Mouse (Mus musculus) intestine, embryonic 14.5 days (tissue): ENCODE measurements around the gene Crispld2. TPM values are rescaled to one million over a fixed set of nuclear protein-coding genes. Genes with fewer than 3 reads are reported as not detected.

Experiments used
- ATAC-seq: fragments of 200-750 bp; cut with Nextera tagmentation; replicated peaks from 2 replicates; pipeline ENCODE4 v1.8.0; 2017; ENCODE audit warnings: low read depth, moderate number of reproducible peaks, moderate TSS enrichment, moderate library complexity; ENCODE audit not compliant: low FRiP score, low TSS enrichment
- DNase-seq: peaks from one replicate; pipeline ENCODE4 v3.0.0-alpha.2; 2018; ENCODE audit warnings: low spot score
- H3K27ac ChIP-seq: fragments of 300-500 bp; sonication (generic); 2 replicates; pipeline ENCODE4 v1.5.1; 2014; ENCODE audit warnings: low read depth, mild to moderate bottlenecking, control low read depth
- H3K27me3 ChIP-seq: fragments of 300-500 bp; sonication (generic); replicated peaks from 2 replicates; pipeline ENCODE4 v1.6.1; 2014; ENCODE audit warnings: low read length, control low read depth; ENCODE audit not compliant: control insufficient read depth, insufficient read depth
- H3K36me3 ChIP-seq: fragments of 300-500 bp; sonication (generic); 2 replicates; pipeline ENCODE4 v1.6.1; 2014; ENCODE audit warnings: low read length, control low read depth; ENCODE audit not compliant: control insufficient read depth, insufficient read depth
- H3K4me1 ChIP-seq: fragments of 300-500 bp; sonication (generic); replicated peaks from 2 replicates; pipeline ENCODE4 v1.6.1; 2014; ENCODE audit warnings: low read length, control low read depth, mixed read lengths; ENCODE audit not compliant: control insufficient read depth, insufficient read depth
- H3K4me2 ChIP-seq: fragments of 300-500 bp; sonication (generic); 2 replicates; pipeline ENCODE4 v1.6.1; 2014; ENCODE audit warnings: low read length
- H3K4me3 ChIP-seq: fragments of 300-500 bp; sonication (generic); 2 replicates; pipeline ENCODE4 v1.5.1; 2014; ENCODE audit warnings: low read depth, low read length, control low read depth, mixed read lengths
- H3K9ac ChIP-seq: fragments of 300-500 bp; sonication (generic); 2 replicates; pipeline ENCODE4 v1.6.1; 2014; ENCODE audit warnings: mild to moderate bottlenecking, low read length
- H3K9me3 ChIP-seq: fragments of 300-500 bp; sonication (generic); 2 replicates; pipeline ENCODE4 v1.6.1; 2016; ENCODE audit warnings: low read length, control low read depth; ENCODE audit not compliant: control insufficient read depth
- WGBS: fragments of 180-500 bp; shearing (Covaris S2); extraction: QIAGEN DNeasy Blood & Tissue Kit; methylation state at CpG from one replicate; pipeline ENCODE4 v1.1.7; 2014; 5-methylcytosine and 5-hydroxymethylcytosine counted together
- polyA plus RNA-seq: library from polyadenylated mRNA; unstranded; fragments of >200 nt; fragmentation: Nextera tagmentation; extraction: Ambion mirVana; gene quantifications from 2 replicates; pipeline ENCODE4 v1.2.1, GENCODE M21; 2014

Crispld2 gene
- polyA plus RNA-seq, 1 experiment from 2014 or later = 18.0 TPM

GRCm38 (mm10) chr8:120015916-120016315 lies 23.7 kb downstream of the Crispld2 start:
- no peak for DNase-seq
- Histone ChIP-seq H3K27ac (no peak overlapping the region), H3K36me3 (peaks cover 28% of the 10 kb centered on the region; the same call in 1 of the 2 replicates), H3K4me2 (no peak overlapping the region), H3K9me3 (no peaks in the 10 kb centered on the region), H3K9ac (no peak overlapping the region), H3K27me3 (no peaks in the 10 kb centered on the region), H3K4me3 (no peak overlapping the region), H3K4me1 (peaks cover 9% of the 10 kb centered on the region; the same call in 1 of the 2 replicates)
- ATAC-seq = no peak
- WGBS = 88% methylated on average over 8 of the region's 8 CpGs

- WGBS = 81% methylated on average over 7 of the region's 7 CpGs
- Histone ChIP-seq H3K9ac (no peak overlapping the region), H3K9me3 (no peaks in the 10 kb centered on the region), H3K4me2 (no peak overlapping the region), H3K27me3 (no peaks in the 10 kb centered on the region), H3K4me3 (no peak overlapping the region), H3K4me1 (peaks cover 9% of the 10 kb centered on the region; the same call in 1 of the 2 replicates), H3K27ac (no peak overlapping the region), H3K36me3 (peaks cover 28% of the 10 kb centered on the region; the same call in 1 of the 2 replicates)
- DNase-seq = no peak
- ATAC-seq = no peak
Observed at GRCm38 (mm10) chr8:120016424-120016823, 24.2 kb downstream of the Crispld2 start.

- Histone ChIP-seq H3K9ac (no peak overlapping the region), H3K4me3 (no peak overlapping the region), H3K4me2 (no peak overlapping the region), H3K27ac (no peak overlapping the region), H3K4me1 (peaks cover 9% of the 10 kb centered on the region; the same call in 1 of the 2 replicates), H3K36me3 (peaks cover 28% of the 10 kb centered on the region; the same call in 1 of the 2 replicates), H3K9me3 (no peaks in the 10 kb centered on the region), H3K27me3 (no peaks in the 10 kb centered on the region)
- ATAC-seq (no peak), DNase-seq (no peak)
- WGBS = 91% methylated on average over 13 of the region's 13 CpGs
Observed at GRCm38 (mm10) chr8:120017349-120017748, 25.1 kb downstream of the Crispld2 start.

- Histone ChIP-seq H3K9ac (no peak overlapping the region), H3K4me1 (peaks cover 9% of the 10 kb centered on the region; the same call in 1 of the 2 replicates), H3K36me3 (peaks cover 30% of the 10 kb centered on the region; the same call in 1 of the 2 replicates), H3K27ac (no peak overlapping the region), H3K4me2 (no peak overlapping the region), H3K27me3 (no peaks in the 10 kb centered on the region), H3K4me3 (no peak overlapping the region), H3K9me3 (no peaks in the 10 kb centered on the region)
- WGBS = 96% methylated on average over 6 of the region's 6 CpGs
- ATAC-seq (no peak), DNase-seq (no peak)
Observed at GRCm38 (mm10) chr8:120017786-120018185, 25.5 kb downstream of the Crispld2 start.

- WGBS = 78% methylated on average over 6 of the region's 6 CpGs
- H3K9me3 ChIP-seq = no peaks in the 10 kb centered on the region
- H3K27me3 ChIP-seq = no peaks in the 10 kb centered on the region
- H3K36me3 ChIP-seq = peaks cover 30% of the 10 kb centered on the region; the same call in 1 of the 2 replicates
- H3K4me1 ChIP-seq = peaks cover 7% of the 10 kb centered on the region; the same call in 1 of the 2 replicates
- ATAC-seq (no peak), DNase-seq (no peak)
- no peak overlapping the region for H3K27ac ChIP-seq
- H3K4me3 ChIP-seq = no peak overlapping the region
- no peak overlapping the region for H3K4me2 ChIP-seq
- H3K9ac ChIP-seq = no peak overlapping the region
Observed at GRCm38 (mm10) chr8:120018379-120018778, 26.1 kb downstream of the Crispld2 start.

- no peak overlapping the region for H3K4me3 ChIP-seq
- 84% methylated on average over 5 of the region's 5 CpGs for WGBS
- H3K27ac ChIP-seq = no peak overlapping the region
- H3K9me3 ChIP-seq = no peaks in the 10 kb centered on the region
- H3K9ac ChIP-seq = no peak overlapping the region
- ATAC-seq = no peak
- H3K4me2 ChIP-seq = no peak overlapping the region
- peaks cover 4% of the 10 kb centered on the region; the same call in 1 of the 2 replicates for H3K4me1 ChIP-seq
- no peaks in the 10 kb centered on the region for H3K27me3 ChIP-seq
- no peak for DNase-seq
- peaks cover 34% of the 10 kb centered on the region; the same call in 1 of the 2 replicates for H3K36me3 ChIP-seq
Observed at GRCm38 (mm10) chr8:120019297-120019696, 27.1 kb downstream of the Crispld2 start.

- H3K4me3 ChIP-seq = no peak overlapping the region
- H3K4me1 ChIP-seq = no peaks in the 10 kb centered on the region
- H3K9ac ChIP-seq = no peak overlapping the region
- H3K27me3 ChIP-seq = no peaks in the 10 kb centered on the region
- H3K36me3 ChIP-seq = peaks cover 44% of the 10 kb centered on the region; the same call in 1 of the 2 replicates
- H3K9me3 ChIP-seq = no peaks in the 10 kb centered on the region
- no peak overlapping the region for H3K27ac ChIP-seq
- DNase-seq (no peak), ATAC-seq (no peak)
- no peak overlapping the region for H3K4me2 ChIP-seq
- WGBS = 74% methylated on average over 7 of the region's 7 CpGs
Observed at GRCm38 (mm10) chr8:120020298-120020697, 28.1 kb downstream of the Crispld2 start.

GRCm38 (mm10) chr8:120026199-120026598 lies 34.0 kb downstream of the Crispld2 start:
- Histone ChIP-seq H3K4me2 (no peak overlapping the region), H3K9ac (no peak overlapping the region), H3K27me3 (no peaks in the 10 kb centered on the region), H3K36me3 (peaks cover 28% of the 10 kb centered on the region; the same call in 1 of the 2 replicates), H3K9me3 (no peaks in the 10 kb centered on the region), H3K4me1 (no peaks in the 10 kb centered on the region), H3K4me3 (no peak overlapping the region), H3K27ac (no peak overlapping the region)
- DNase-seq = no peak
- ATAC-seq = no peak
- 89% methylated on average over 5 of the region's 5 CpGs for WGBS

GRCm38 (mm10) chr8:120026991-120027390 lies 34.8 kb downstream of the Crispld2 start:
- ATAC-seq (no peak), DNase-seq (no peak)
- Histone ChIP-seq H3K9me3 (no peaks in the 10 kb centered on the region), H3K27ac (no peak overlapping the region), H3K9ac (no peak overlapping the region), H3K4me2 (no peak overlapping the region), H3K27me3 (no peaks in the 10 kb centered on the region), H3K36me3 (peaks cover 33% of the 10 kb centered on the region), H3K4me3 (no peak overlapping the region), H3K4me1 (no peaks in the 10 kb centered on the region)
- 75% methylated on average over 6 of the region's 6 CpGs for WGBS
